17 mouse cellular contexts compared by ENCODE assay signal in the genomic region with DNA sequence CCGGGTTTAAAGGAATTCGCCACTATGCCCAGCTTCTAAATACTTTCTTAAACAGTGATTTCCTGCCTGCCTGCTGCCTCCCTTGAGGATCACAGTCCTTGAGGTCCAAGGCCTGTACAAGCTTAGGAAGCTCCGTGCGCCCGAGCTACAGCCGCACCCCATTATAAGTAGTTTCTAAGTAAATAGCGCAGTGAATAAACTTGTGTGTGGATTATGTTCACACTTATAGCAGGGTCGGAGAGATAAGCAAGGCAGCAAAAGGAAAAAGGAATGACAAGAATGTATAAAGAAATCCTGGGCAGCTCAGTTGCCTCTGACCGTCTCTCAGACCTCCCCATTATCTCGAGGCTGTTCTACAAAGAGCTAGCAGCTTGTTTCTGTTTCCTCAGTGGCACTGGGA.
DNase-seq lines count a peak whose midpoint lies in the region; ATAC-seq and TF ChIP-seq lines count a peak whose summit lies in the region.
"Had no signal": no experiment of that assay in that cellular context is flagged by ENCODE, and none has a peak within 500 bp of the region (broad histone marks: within the 10 kb centered on the region; RNA-seq: fewer than 3 reads in every experiment).

No protein-coding gene starts in this region.

- no peaks in the 10 kb centered on the region for H3K79me2 ChIP-seq in heart, adult 2 months (replicated peaks; ENCODE audit: control insufficient read depth, insufficient read depth, low read length)

- peaks cover 9 to 20% of the 10 kb centered on the region in 2 experiments for H3K4me1 ChIP-seq in heart, embryonic 14.5 days (ENCODE audit: control insufficient read depth in 2 of 2, insufficient read depth in 2 of 2, low read length in 2 of 2)
- H3K4me1 ChIP-seq in heart, adult 2 months (ENCODE audit: control insufficient read depth, insufficient read depth, low read length) = no peaks in the 10 kb centered on the region
- H3K4me1 ChIP-seq in E14TG2a.4 (replicated peaks; ENCODE audit: low read depth, low read length) = peaks cover 74% of the 10 kb centered on the region
- peaks cover 24% of the 10 kb centered on the region for H3K4me1 ChIP-seq in embryonic facial prominence, embryonic 12.5 days

- 8% methylated on average over 10 of the region's 10 CpGs for WGBS in heart, embryonic 14.5 days
- 26% methylated on average over 10 of the region's 10 CpGs for WGBS in heart, adult 2 months
- WGBS in embryonic facial prominence, embryonic 12.5 days = 40% methylated on average over 10 of the region's 10 CpGs

- intact Hi-C loops in heart, adult 2 months (cut with DNase I) = no loop called here

- peak overlapping the region; percentile 31; the same call in 1 of the 2 replicates for H3K9ac ChIP-seq in heart, embryonic 14.5 days (ENCODE audit: low read length)
- H3K9ac ChIP-seq in heart, adult 2 months (ENCODE audit: low read depth, low read length) = no peak overlapping the region
- H3K9ac ChIP-seq in embryonic facial prominence, embryonic 12.5 days = no peak overlapping the region

- peak; percentile 61 for ATAC-seq in heart, embryonic 14.5 days (ENCODE audit: insufficient number of reproducible peaks, insufficient read depth, low FRiP score, low read depth)
- ATAC-seq in embryonic facial prominence, embryonic 12.5 days (ENCODE audit: insufficient number of reproducible peaks, insufficient read depth, low FRiP score, low TSS enrichment) = no peak
- no peak for ATAC-seq in granulocyte monocyte progenitor cell, adult 5-6 weeks (replicated peaks; ENCODE audit: poor library complexity, severe bottlenecking)
- ATAC-seq: forebrain, embryonic 14.5 days; hindbrain, embryonic 16.5 days had no signal

- H3K4me3 ChIP-seq in heart, embryonic 14.5 days (ENCODE audit: control insufficient read depth in 1 of 2, insufficient read depth in 1 of 2, low read depth in 1 of 2, low read length in 2 of 2) = no peak overlapping the region
- no peak overlapping the region for H3K4me3 ChIP-seq in heart, adult 2 months
- 0 out of 2 replicates have a peak overlapping the region, but pooled peaks have one; percentile 20 for H3K4me3 ChIP-seq in E14TG2a.4 (replicated peaks; ENCODE audit: low read length)
- H3K4me3 ChIP-seq in embryonic facial prominence, embryonic 12.5 days = no peak overlapping the region
- H3K4me3 ChIP-seq: midbrain, embryonic 10.5 days had no signal

- H3K27ac ChIP-seq in heart, embryonic 14.5 days (replicated peaks in 1 of 2; ENCODE audit: control insufficient read depth in 1 of 2, insufficient read depth in 1 of 2, low read depth in 2 of 2, low read length in 2 of 2) = peak overlapping the region; percentile 69
- H3K27ac ChIP-seq in heart, adult 2 months = no peak overlapping the region
- 0 out of 2 replicates have a peak overlapping the region, but pooled peaks have one; percentile 11 for H3K27ac ChIP-seq in embryonic facial prominence, embryonic 12.5 days
- H3K27ac ChIP-seq: midbrain, embryonic 10.5 days had no signal

- H3K4me2 ChIP-seq in heart, embryonic 14.5 days (ENCODE audit: low read length) = peak overlapping the region; percentile 47
- peak overlapping the region; percentile 9; the same call in 1 of the 2 replicates for H3K4me2 ChIP-seq in embryonic facial prominence, embryonic 12.5 days (replicated peaks)

- H3K36me3 ChIP-seq in heart, embryonic 14.5 days (ENCODE audit: control insufficient read depth, insufficient read depth, low read length) = no peaks in the 10 kb centered on the region
- no peaks in the 10 kb centered on the region for H3K36me3 ChIP-seq in heart, adult 2 months (ENCODE audit: control insufficient read depth, insufficient read depth, low read length)
- H3K36me3 ChIP-seq in E14TG2a.4 (ENCODE audit: insufficient read depth, low read length) = no peaks in the 10 kb centered on the region
- H3K36me3 ChIP-seq in embryonic facial prominence, embryonic 12.5 days = no peaks in the 10 kb centered on the region
- H3K36me3 ChIP-seq: G1E; midbrain, embryonic 10.5 days had no signal

- TF ChIP-seq POLR2A in heart, adult 2 months (IDR thresholded peaks at IDR 0.05; ENCODE audit: insufficient read depth, low read depth, low read length) = no peak

- no peaks in the 10 kb centered on the region for H3K27me3 ChIP-seq in heart, embryonic 14.5 days (ENCODE audit: control insufficient read depth, insufficient read depth, low read length)
- no peaks in the 10 kb centered on the region for H3K27me3 ChIP-seq in heart, adult 2 months (ENCODE audit: control insufficient read depth, insufficient read depth, low read length)
- no peaks in the 10 kb centered on the region for H3K27me3 ChIP-seq in E14TG2a.4 (ENCODE audit: insufficient read depth, low read length)
- H3K27me3 ChIP-seq in embryonic facial prominence, embryonic 12.5 days = no peaks in the 10 kb centered on the region

- no peaks in the 10 kb centered on the region for H3K9me3 ChIP-seq in heart, embryonic 14.5 days (ENCODE audit: control insufficient read depth, low read length)
- H3K9me3 ChIP-seq in E14TG2a.4 (ENCODE audit: low read length) = no peaks in the 10 kb centered on the region
- H3K9me3 ChIP-seq in embryonic facial prominence, embryonic 12.5 days = no peaks in the 10 kb centered on the region
- H3K9me3 ChIP-seq: G1E; midbrain, embryonic 10.5 days had no signal

- TF ChIP-seq CTCF in heart, adult 2 months (IDR thresholded peaks at IDR 0.05) = no peak
- no peak for TF ChIP-seq CTCF in E14TG2a.4 (conservative IDR thresholded peaks at IDR 0.05; ENCODE audit: low read length)

- no peak for DNase-seq in heart, adult 2 months
- peak; percentile 50 for DNase-seq in lung, postnatal 25 days (ENCODE audit: low spot score)
- DNase-seq in embryo, embryonic 11 days = no peak
- DNase-seq in cerebellum, adult 11 months = no peak
- DNase-seq: adrenal gland, adult 8-10 months; B cell, adult 2 months; cerebellum, adult 2 months; heart, adult 18-20 months; layer of hippocampus, adult 9-11 months had no signal

- TF ChIP-seq EP300 in heart, adult 2 months (IDR thresholded peaks at IDR 0.05; ENCODE audit: insufficient read depth, low read depth, low read length) = no peak
